Mouse (Mus musculus): Measurements from ENCODE around the gene Cfap61.

DNA sequence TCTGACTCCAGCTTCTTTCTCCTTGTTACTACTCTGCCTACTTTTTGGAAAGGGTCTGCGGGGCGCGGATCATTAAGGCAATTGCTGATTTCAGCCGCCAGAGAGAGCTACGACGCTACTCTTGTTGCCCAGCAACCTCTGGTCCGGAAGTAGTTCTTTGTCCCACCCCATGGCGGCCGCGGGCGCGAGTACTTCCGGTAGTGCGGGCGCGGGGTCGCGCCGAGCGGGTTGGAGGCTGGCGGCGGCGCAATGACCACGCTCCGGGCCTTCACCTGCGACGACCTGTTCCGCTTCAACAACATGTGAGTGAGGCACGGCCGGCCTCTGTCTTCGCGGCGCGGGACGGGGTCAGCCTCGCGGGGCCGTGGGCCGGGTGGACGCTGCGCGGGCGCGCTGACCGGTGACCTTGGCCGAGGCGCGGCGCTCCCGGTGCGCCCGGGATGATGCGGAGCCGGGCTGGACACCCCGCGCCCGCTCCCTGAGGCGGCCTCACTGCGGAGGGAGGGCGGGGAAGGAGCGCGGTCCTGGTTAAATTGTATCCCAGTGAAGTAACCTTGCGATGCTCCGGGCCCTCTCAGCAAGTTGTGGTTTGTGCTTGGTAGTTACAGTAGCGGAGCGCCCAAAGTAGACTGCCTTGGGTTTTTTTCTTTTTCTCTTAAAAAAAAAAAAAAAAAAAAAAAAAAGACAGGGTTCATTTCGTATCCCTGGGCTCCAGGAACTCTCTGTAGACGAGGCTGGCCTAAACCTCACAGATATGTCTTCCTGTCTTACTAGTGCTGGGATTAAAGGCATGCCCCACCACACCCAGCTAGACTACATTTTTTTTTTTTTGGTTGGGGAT is 31.3 kb upstream of the Cfap61 start:
- TF ChIP-seq FLI1 (IDR thresholded peaks at IDR 0.05; ENCODE audit: low read length) (peak; percentile 67; the same call in 1 of the 2 replicates), GATA1 (IDR thresholded peaks at IDR 0.05; ENCODE audit: borderline replicate concordance, low read length) (no peak)
